ENCODE assay signal across 7 mouse cellular contexts in the genomic region with DNA sequence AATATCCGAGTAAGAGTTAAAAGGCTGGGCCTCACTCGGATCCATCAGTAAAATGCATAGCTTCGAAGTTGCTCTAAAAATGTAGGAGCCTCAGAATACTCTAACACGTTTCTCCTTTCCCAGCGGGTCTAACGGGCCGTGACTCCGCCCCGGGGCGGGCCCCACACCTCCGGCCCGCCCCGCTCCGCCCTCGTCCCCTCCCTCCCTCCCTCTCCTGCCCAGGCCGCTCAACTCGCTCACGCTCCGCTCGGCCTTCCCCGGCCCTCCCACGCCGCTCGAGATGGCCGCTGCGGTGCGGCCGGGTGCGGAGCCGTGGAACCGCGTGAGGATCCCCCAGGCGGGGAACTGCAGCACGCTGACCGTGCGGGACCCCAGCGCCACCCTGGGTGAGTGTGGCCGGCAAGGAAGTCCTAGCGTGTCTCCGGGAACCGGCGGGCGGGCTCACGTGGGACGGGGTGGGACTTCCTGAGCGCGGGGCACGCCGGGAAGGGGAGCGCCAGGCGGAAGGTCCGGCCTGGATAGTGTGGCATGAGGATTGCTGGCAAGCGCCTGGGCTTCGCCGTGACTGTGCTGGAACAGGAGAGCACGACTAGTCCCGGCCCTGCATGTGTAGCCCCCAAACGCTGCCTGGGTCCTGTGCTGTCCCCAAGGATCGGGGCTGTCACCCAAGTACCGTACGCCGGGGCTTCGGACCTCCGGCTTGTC. TPM values are rescaled to one million over a fixed set of nuclear protein-coding genes. Genes with fewer than 3 reads are reported as not detected.
A peak's percentile ranks its signal among the peaks of the same experiment; 100 is the strongest.
DNase-seq lines count a peak whose midpoint lies in the region; ATAC-seq and TF ChIP-seq lines count a peak whose summit lies in the region.

Gene Nepro, plus strand, starts transcription at position 219 of the 705 bp plus-strand sequence.

- peak; percentile 96 for ATAC-seq in embryonic facial prominence, embryonic 12.5 days (ENCODE audit: insufficient number of reproducible peaks, insufficient read depth, low FRiP score, low TSS enrichment)
- ATAC-seq in limb, embryonic 13.5 days (ENCODE audit: low FRiP score, low read depth): peak; percentile 97
- ATAC-seq in midbrain, embryonic 16.5 days: peak; percentile 98

- H3K9ac ChIP-seq in embryonic facial prominence, embryonic 12.5 days: peak within 1 kb of the TSS; percentile 77
- H3K9ac ChIP-seq in limb, embryonic 13.5 days: peak within 1 kb of the TSS; percentile 84
- H3K9ac ChIP-seq in midbrain, embryonic 16.5 days (ENCODE audit: low read depth, low read length): peak within 1 kb of the TSS; percentile 81

- peaks cover 19% of the 10 kb centered on the region for H3K36me3 ChIP-seq in embryonic facial prominence, embryonic 12.5 days
- no peaks in the 10 kb centered on the region; the same call in none of the 2 replicates for H3K36me3 ChIP-seq in kidney, adult 2 months (ENCODE audit: control insufficient read depth, insufficient read depth, low read length)
- peaks cover 28% of the 10 kb centered on the region for H3K36me3 ChIP-seq in limb, embryonic 13.5 days
- 0 out of 2 replicates have a peak, but pooled peaks cover 1% of the 10 kb centered on the region for H3K36me3 ChIP-seq in midbrain, embryonic 16.5 days (ENCODE audit: control insufficient read depth, insufficient read depth, low read length)

- no peaks in the 10 kb centered on the region for H3K9me3 ChIP-seq in embryonic facial prominence, embryonic 12.5 days
- no peaks in the 10 kb centered on the region for H3K9me3 ChIP-seq in limb, embryonic 13.5 days
- no peaks in the 10 kb centered on the region for H3K9me3 ChIP-seq in midbrain, embryonic 16.5 days (replicated peaks; ENCODE audit: control insufficient read depth, low read length, poor library complexity, severe bottlenecking)

- TF ChIP-seq POLR2A in kidney, adult 2 months (IDR thresholded peaks at IDR 0.05; ENCODE audit: low read depth, low read length): peak; percentile 75

- H3K4me3 ChIP-seq in embryonic facial prominence, embryonic 12.5 days: peak within 1 kb of the TSS; percentile 81
- H3K4me3 ChIP-seq in kidney, adult 2 months (ENCODE audit: insufficient read depth, low read depth, low read length): peak within 1 kb of the TSS; percentile 78
- H3K4me3 ChIP-seq in limb, embryonic 13.5 days: peak within 1 kb of the TSS; percentile 80
- H3K4me3 ChIP-seq in midbrain, embryonic 16.5 days (ENCODE audit: low read depth, low read length): peak within 1 kb of the TSS; percentile 75

- peaks cover 14% of the 10 kb centered on the region; the same call in 1 of the 2 replicates for H3K4me1 ChIP-seq in embryonic facial prominence, embryonic 12.5 days
- H3K4me1 ChIP-seq in kidney, adult 2 months (ENCODE audit: control insufficient read depth, insufficient read depth, low read length): peaks cover 6% of the 10 kb centered on the region
- H3K4me1 ChIP-seq in limb, embryonic 13.5 days: peaks cover 20% of the 10 kb centered on the region
- H3K4me1 ChIP-seq in midbrain, embryonic 16.5 days (ENCODE audit: control insufficient read depth, insufficient read depth, low read length): peaks cover 12% of the 10 kb centered on the region

- TF ChIP-seq CTCF in kidney, adult 2 months (conservative IDR thresholded peaks at IDR 0.05; ENCODE audit: insufficient read depth, insufficient read length, low read depth, low read length): no peak

- under 1% methylated on average over 61 of the region's 64 CpGs for WGBS in embryonic facial prominence, embryonic 12.5 days
- under 1% methylated on average over 64 of the region's 64 CpGs for WGBS in kidney, adult 2 months
- under 1% methylated on average over 59 of the region's 64 CpGs for WGBS in limb, embryonic 13.5 days
- WGBS in midbrain, embryonic 16.5 days: under 1% methylated on average over 60 of the region's 64 CpGs

- peak within 1 kb of the TSS; percentile 92 for H3K27ac ChIP-seq in embryonic facial prominence, embryonic 12.5 days
- H3K27ac ChIP-seq in kidney, adult 2 months (ENCODE audit: insufficient read depth, low read depth, low read length): peak within 1 kb of the TSS; percentile 83
- peak within 1 kb of the TSS; percentile 91 for H3K27ac ChIP-seq in limb, embryonic 13.5 days
- peak within 1 kb of the TSS; percentile 92 for H3K27ac ChIP-seq in midbrain, embryonic 16.5 days (ENCODE audit: low read length)

- peak; percentile 95 for DNase-seq in adrenal gland, postnatal 25 days
- peak; percentile 97 for DNase-seq in heart, adult 18-20 months
- DNase-seq in kidney, adult 2 months: peak; percentile 97
- peak; percentile 91 to 96 for DNase-seq in spleen, postnatal 10 days (ENCODE audit: low spot score in 2 of 2)

- peak within 1 kb of the TSS; percentile 71 for H3K4me2 ChIP-seq in embryonic facial prominence, embryonic 12.5 days (replicated peaks)
- peak within 1 kb of the TSS; percentile 78 for H3K4me2 ChIP-seq in limb, embryonic 13.5 days (replicated peaks)
- H3K4me2 ChIP-seq in midbrain, embryonic 16.5 days (ENCODE audit: low read length): peak within 1 kb of the TSS; percentile 81

- H3K27me3 ChIP-seq in embryonic facial prominence, embryonic 12.5 days: no peaks in the 10 kb centered on the region
- H3K27me3 ChIP-seq in kidney, adult 2 months (replicated peaks; ENCODE audit: control insufficient read depth, insufficient read depth, low read length): no peaks in the 10 kb centered on the region
- no peaks in the 10 kb centered on the region for H3K27me3 ChIP-seq in limb, embryonic 13.5 days
- H3K27me3 ChIP-seq in midbrain, embryonic 16.5 days (ENCODE audit: control insufficient read depth, insufficient read depth, low read depth, low read length): no peaks in the 10 kb centered on the region

RNA-seq across cellular contexts. Expression of gene Nepro, which starts in this region (rescaled TPM):
- 10.5 and 10.7 TPM in 2 replicates for total RNA-seq in adrenal gland, postnatal 25 days (2021)
- polyA plus RNA-seq in embryonic facial prominence, embryonic 12.5 days (2016; fragmentation: Nextera tagmentation; extraction: Ambion mirVana): 12.6 and 12.9 TPM in 2 replicates
- total RNA-seq in heart, adult 18-20 months (2021): 1 to 10 TPM; 3.6 to 4.5 TPM
- polyA plus RNA-seq in kidney, adult 2 months (2012; rRNA removed): 2.8 TPM in 2 replicates
- polyA plus RNA-seq in limb, embryonic 13.5 days (2015; fragmentation: Nextera tagmentation; extraction: Ambion mirVana): 10.2 and 11.0 TPM in 2 replicates
- polyA plus RNA-seq in midbrain, embryonic 16.5 days (2015; fragmentation: Nextera tagmentation; extraction: Ambion mirVana): 3.2 and 4.5 TPM in 2 replicates

Comparison
In these comparisons a context has a peak if more than half of its experiments do, and no peak if none do; other contexts are left out.
1. Peak in every context shown above with its lines: DNase-seq, ATAC-seq, H3K4me3 ChIP-seq and H3K27ac ChIP-seq.